Mouse (Mus musculus) intestine, embryonic 14.5 days (tissue): Measurements from ENCODE around the gene Ttyh1. TPM values are rescaled to one million over a fixed set of nuclear protein-coding genes. Genes with fewer than 3 reads are reported as not detected.

Source experiments
- ATAC-seq: fragments of 200-750 bp; cut with Nextera tagmentation; replicated peaks from 2 replicates; pipeline ENCODE4 v1.8.0; 2017; ENCODE audit warnings: low read depth, moderate number of reproducible peaks, moderate TSS enrichment, moderate library complexity; ENCODE audit not compliant: low FRiP score, low TSS enrichment
- DNase-seq: peaks from one replicate; pipeline ENCODE4 v3.0.0-alpha.2; 2018; ENCODE audit warnings: low spot score
- H3K27ac ChIP-seq: fragments of 300-500 bp; sonication (generic); 2 replicates; pipeline ENCODE4 v1.5.1; 2014; ENCODE audit warnings: low read depth, mild to moderate bottlenecking, control low read depth
- H3K27me3 ChIP-seq: fragments of 300-500 bp; sonication (generic); replicated peaks from 2 replicates; pipeline ENCODE4 v1.6.1; 2014; ENCODE audit warnings: low read length, control low read depth; ENCODE audit not compliant: control insufficient read depth, insufficient read depth
- H3K36me3 ChIP-seq: fragments of 300-500 bp; sonication (generic); 2 replicates; pipeline ENCODE4 v1.6.1; 2014; ENCODE audit warnings: low read length, control low read depth; ENCODE audit not compliant: control insufficient read depth, insufficient read depth
- H3K4me1 ChIP-seq: fragments of 300-500 bp; sonication (generic); replicated peaks from 2 replicates; pipeline ENCODE4 v1.6.1; 2014; ENCODE audit warnings: low read length, control low read depth, mixed read lengths; ENCODE audit not compliant: control insufficient read depth, insufficient read depth
- H3K4me2 ChIP-seq: fragments of 300-500 bp; sonication (generic); 2 replicates; pipeline ENCODE4 v1.6.1; 2014; ENCODE audit warnings: low read length
- H3K4me3 ChIP-seq: fragments of 300-500 bp; sonication (generic); 2 replicates; pipeline ENCODE4 v1.5.1; 2014; ENCODE audit warnings: low read depth, low read length, control low read depth, mixed read lengths
- H3K9ac ChIP-seq: fragments of 300-500 bp; sonication (generic); 2 replicates; pipeline ENCODE4 v1.6.1; 2014; ENCODE audit warnings: mild to moderate bottlenecking, low read length
- H3K9me3 ChIP-seq: fragments of 300-500 bp; sonication (generic); 2 replicates; pipeline ENCODE4 v1.6.1; 2016; ENCODE audit warnings: low read length, control low read depth; ENCODE audit not compliant: control insufficient read depth
- WGBS: fragments of 180-500 bp; shearing (Covaris S2); extraction: QIAGEN DNeasy Blood & Tissue Kit; methylation state at CpG from one replicate; pipeline ENCODE4 v1.1.7; 2014; 5-methylcytosine and 5-hydroxymethylcytosine counted together
- polyA plus RNA-seq: library from polyadenylated mRNA; unstranded; fragments of >200 nt; fragmentation: Nextera tagmentation; extraction: Ambion mirVana; gene quantifications from 2 replicates; pipeline ENCODE4 v1.2.1, GENCODE M21; 2014

Gene Ttyh1
- polyA plus RNA-seq, 1 experiment from 2014 or later, result 7.1 TPM

GRCm38 (mm10) chr7:4126992-4127785, 8.0 kb downstream of the Ttyh1 start:
- Histone ChIP-seq H3K4me1 (no peaks in the 10 kb centered on the region), H3K27me3 (no peaks in the 10 kb centered on the region), H3K27ac (no peak overlapping the region), H3K9me3 (no peaks in the 10 kb centered on the region), H3K36me3 (no peaks in the 10 kb centered on the region), H3K4me3 (no peak overlapping the region), H3K4me2 (no peak overlapping the region), H3K9ac (no peak overlapping the region)
- 86% methylated on average over 11 of the region's 11 CpGs for WGBS
- ATAC-seq (no peak), DNase-seq (no peak)

- ATAC-seq (no peak), DNase-seq (no peak)
- H3K9me3 ChIP-seq, result no peaks in the 10 kb centered on the region
- H3K4me2 ChIP-seq, result no peak overlapping the region
- H3K27me3 ChIP-seq, result no peaks in the 10 kb centered on the region
- H3K4me3 ChIP-seq, result no peak overlapping the region
- H3K4me1 ChIP-seq, result no peaks in the 10 kb centered on the region
- no peak overlapping the region for H3K27ac ChIP-seq
- no peaks in the 10 kb centered on the region for H3K36me3 ChIP-seq
- no peak overlapping the region for H3K9ac ChIP-seq
- WGBS, result 89% methylated on average over 4 of the region's 4 CpGs
Measured at GRCm38 (mm10) chr7:4127894-4128293, 8.7 kb downstream of the Ttyh1 start.

- Histone ChIP-seq H3K4me1 (no peaks in the 10 kb centered on the region), H3K4me3 (no peak overlapping the region), H3K27ac (no peak overlapping the region), H3K9me3 (no peaks in the 10 kb centered on the region), H3K9ac (0 out of 2 replicates have a peak overlapping the region, but pooled peaks have one; percentile 5), H3K27me3 (no peaks in the 10 kb centered on the region), H3K36me3 (no peaks in the 10 kb centered on the region), H3K4me2 (no peak overlapping the region)
- no peak for DNase-seq
- ATAC-seq, result no peak
- 64% methylated on average over 6 of the region's 6 CpGs for WGBS
Measured at GRCm38 (mm10) chr7:4128860-4129259, 9.7 kb downstream of the Ttyh1 start.

- 38% methylated on average over 13 of the region's 13 CpGs for WGBS
- Histone ChIP-seq H3K4me3 (no peak overlapping the region), H3K27me3 (no peaks in the 10 kb centered on the region), H3K9ac (no peak overlapping the region), H3K27ac (no peak overlapping the region), H3K9me3 (no peaks in the 10 kb centered on the region), H3K4me1 (0 out of 2 replicates have a peak, but pooled peaks cover 2% of the 10 kb centered on the region), H3K4me2 (no peak overlapping the region; the same call in 1 of the 2 replicates), H3K36me3 (no peaks in the 10 kb centered on the region)
- ATAC-seq (peak; percentile 41), DNase-seq (peak; percentile 90)
Measured at GRCm38 (mm10) chr7:4130686-4131452, 11.7 kb downstream of the Ttyh1 start.

DNA sequence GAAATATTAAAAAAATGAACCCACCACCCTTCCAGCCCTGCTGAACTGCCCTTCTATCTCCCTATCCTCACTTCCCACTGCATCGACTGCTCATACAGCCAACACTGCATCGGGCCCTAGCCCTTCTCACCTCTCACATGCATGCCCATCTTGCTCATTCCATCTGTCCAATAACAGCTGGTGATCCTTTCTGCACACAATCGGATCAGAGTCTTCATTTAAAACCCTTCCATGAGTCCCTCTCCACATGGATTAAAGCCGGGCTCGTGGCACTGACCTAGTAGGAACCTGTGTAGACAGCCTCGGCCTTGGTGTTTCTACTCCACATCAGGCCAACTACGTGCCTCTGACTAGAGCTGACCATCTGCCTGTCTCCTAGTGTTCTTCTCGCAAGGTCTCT, 12.8 kb downstream of the Ttyh1 start:
- H3K4me2 ChIP-seq, result no peak overlapping the region
- no peak for DNase-seq
- ATAC-seq, result no peak
- WGBS, result 86% methylated on average over 8 of the region's 8 CpGs
- H3K9me3 ChIP-seq, result no peaks in the 10 kb centered on the region
- H3K4me3 ChIP-seq, result no peak overlapping the region
- no peaks in the 10 kb centered on the region for H3K36me3 ChIP-seq
- H3K27me3 ChIP-seq, result no peaks in the 10 kb centered on the region
- H3K4me1 ChIP-seq, result 0 out of 2 replicates have a peak, but pooled peaks cover 2% of the 10 kb centered on the region
- H3K9ac ChIP-seq, result no peak overlapping the region
- no peak overlapping the region for H3K27ac ChIP-seq

GRCm38 (mm10) chr7:4132581-4132980, 13.4 kb downstream of the Ttyh1 start:
- H3K4me2 ChIP-seq, result no peak overlapping the region
- ATAC-seq (no peak), DNase-seq (no peak)
- no peak overlapping the region for H3K9ac ChIP-seq
- no peaks in the 10 kb centered on the region for H3K9me3 ChIP-seq
- no peaks in the 10 kb centered on the region for H3K36me3 ChIP-seq
- peaks cover 2% of the 10 kb centered on the region; the same call in 1 of the 2 replicates for H3K4me1 ChIP-seq
- H3K27ac ChIP-seq, result no peak overlapping the region
- 90% methylated on average over 3 of the region's 3 CpGs for whole genome bisulfite sequencing
- H3K27me3 ChIP-seq, result no peaks in the 10 kb centered on the region
- no peak overlapping the region for H3K4me3 ChIP-seq

- H3K27ac ChIP-seq, result no peak overlapping the region
- no peak overlapping the region for H3K4me2 ChIP-seq
- no peaks in the 10 kb centered on the region for H3K27me3 ChIP-seq
- no peak overlapping the region for H3K9ac ChIP-seq
- no peaks in the 10 kb centered on the region for H3K9me3 ChIP-seq
- no peak for ATAC-seq
- H3K4me3 ChIP-seq, result no peak overlapping the region
- no peak for DNase-seq
- WGBS, result 83% methylated on average over 7 of the region's 7 CpGs
- no peaks in the 10 kb centered on the region for H3K36me3 ChIP-seq
- peaks cover 6% of the 10 kb centered on the region for H3K4me1 ChIP-seq
Measured at GRCm38 (mm10) chr7:4132998-4133397, 13.8 kb downstream of the Ttyh1 start.

GRCm38 (mm10) chr7:4134911-4135310, 15.7 kb downstream of the Ttyh1 start:
- no peak overlapping the region for H3K4me2 ChIP-seq
- no peak overlapping the region for H3K4me3 ChIP-seq
- no peak overlapping the region for H3K9ac ChIP-seq
- WGBS, result 85% methylated on average over 5 of the region's 5 CpGs
- peaks cover 18% of the 10 kb centered on the region for H3K36me3 ChIP-seq
- no peak overlapping the region for H3K27ac ChIP-seq
- H3K27me3 ChIP-seq, result no peaks in the 10 kb centered on the region
- DNase-seq, result no peak
- peaks cover 12% of the 10 kb centered on the region for H3K4me1 ChIP-seq
- no peak for ATAC-seq
- no peaks in the 10 kb centered on the region for H3K9me3 ChIP-seq
